In genomic region chr1:190165511-190165910, GRCm38 (mm10) we compare ENCODE assay signal across 25 mouse cellular contexts. TPM values are rescaled to one million over a fixed set of nuclear protein-coding genes. Genes with fewer than 3 reads are reported as not detected.
A peak's percentile ranks its signal among the peaks of the same experiment; 100 is the strongest.
DNase-seq lines count a peak whose midpoint lies in the region; ATAC-seq and TF ChIP-seq lines count a peak whose summit lies in the region.
"Had no signal": no experiment of that assay in that cellular context is flagged by ENCODE, and none has a peak within 500 bp of the region (broad histone marks: within the 10 kb centered on the region; RNA-seq: fewer than 3 reads in every experiment).

No protein-coding gene starts in this region.

- H3K27ac ChIP-seq in embryonic facial prominence, embryonic 14.5 days (replicated peaks; ENCODE audit: low read depth, low read length), result no peak overlapping the region
- no peak overlapping the region for H3K27ac ChIP-seq in embryonic facial prominence, embryonic 10.5 days (replicated peaks)
- no peak overlapping the region for H3K27ac ChIP-seq in hindbrain, embryonic 14.5 days
- no peak overlapping the region for H3K27ac ChIP-seq in hindbrain, embryonic 10.5 days
- H3K27ac ChIP-seq in midbrain, embryonic 16.5 days (ENCODE audit: low read length), result no peak overlapping the region
- H3K27ac ChIP-seq in midbrain, postnatal 0 days (ENCODE audit: low read depth, low read length), result no peak overlapping the region
- no peak overlapping the region for H3K27ac ChIP-seq in neural tube, embryonic 15.5 days (replicated peaks)
- H3K27ac ChIP-seq: forebrain, embryonic 10.5 days; gastrocnemius, adult 2 months; heart, embryonic 10.5 days; hindbrain, embryonic 12.5 days; intestine, embryonic 15.5 days; limb, embryonic 12.5 days; stomach, embryonic 15.5 days had no signal

- no peak overlapping the region for H3K9ac ChIP-seq in embryonic facial prominence, embryonic 14.5 days (ENCODE audit: low read depth, low read length)
- no peak overlapping the region for H3K9ac ChIP-seq in hindbrain, embryonic 14.5 days
- no peak overlapping the region for H3K9ac ChIP-seq in midbrain, embryonic 16.5 days (ENCODE audit: low read depth, low read length)
- no peak overlapping the region for H3K9ac ChIP-seq in midbrain, postnatal 0 days (replicated peaks; ENCODE audit: low read length, poor library complexity, severe bottlenecking)
- no peak overlapping the region for H3K9ac ChIP-seq in neural tube, embryonic 15.5 days (replicated peaks)
- H3K9ac ChIP-seq: hindbrain, embryonic 12.5 days; intestine, embryonic 15.5 days; limb, embryonic 12.5 days; liver, postnatal 0 days; stomach, embryonic 15.5 days had no signal

- peaks cover 47% of the 10 kb centered on the region for H3K27me3 ChIP-seq in embryonic facial prominence, embryonic 14.5 days (replicated peaks; ENCODE audit: control insufficient read depth, insufficient read depth, low read length)
- H3K27me3 ChIP-seq in embryonic facial prominence, embryonic 10.5 days (replicated peaks; ENCODE audit: low read depth, poor library complexity, severe bottlenecking), result peaks cover 73% of the 10 kb centered on the region
- H3K27me3 ChIP-seq in hindbrain, embryonic 14.5 days (ENCODE audit: control insufficient read depth, insufficient read depth, low read length), result no peaks in the 10 kb centered on the region
- peaks cover 21% of the 10 kb centered on the region for H3K27me3 ChIP-seq in hindbrain, embryonic 10.5 days (ENCODE audit: insufficient read depth, poor library complexity, severe bottlenecking)
- H3K27me3 ChIP-seq in midbrain, embryonic 16.5 days (ENCODE audit: control insufficient read depth, insufficient read depth, low read depth, low read length), result no peaks in the 10 kb centered on the region; the same call in 1 of the 2 replicates
- H3K27me3 ChIP-seq in midbrain, postnatal 0 days (ENCODE audit: insufficient read depth, low read length), result no peaks in the 10 kb centered on the region
- no peaks in the 10 kb centered on the region for H3K27me3 ChIP-seq in neural tube, embryonic 15.5 days (replicated peaks)

- DNase-seq in embryonic facial prominence, embryonic 14.5 days (ENCODE audit: low spot score), result peak; percentile 25
- no peak for DNase-seq in embryonic facial prominence, embryonic 10.5 days (ENCODE audit: low spot score)
- DNase-seq in hindbrain, embryonic 14.5 days (ENCODE audit: low spot score), result peak; percentile 23
- DNase-seq in hindbrain, embryonic 10.5 days (ENCODE audit: low spot score), result no peak
- no peak for DNase-seq in midbrain, postnatal 0 days (ENCODE audit: low spot score)
- DNase-seq: adrenal gland, postnatal 36 days; cerebellum, adult 11 months; gastrocnemius, adult 2 months; kidney, adult 8-10 months; kidney, postnatal 10 days; liver, postnatal 0 days; right cerebral cortex, adult 18-20 months; right cerebral cortex, postnatal 4 days; thymus, postnatal 25 days had no signal

- no peak overlapping the region for H3K4me2 ChIP-seq in embryonic facial prominence, embryonic 14.5 days (ENCODE audit: low read depth, low read length)
- 0 out of 2 replicates have a peak overlapping the region, but pooled peaks have one; percentile 3 for H3K4me2 ChIP-seq in hindbrain, embryonic 14.5 days (replicated peaks)
- H3K4me2 ChIP-seq in midbrain, embryonic 16.5 days (ENCODE audit: low read length), result 0 out of 2 replicates have a peak overlapping the region, but pooled peaks have one; percentile 8
- no peak overlapping the region for H3K4me2 ChIP-seq in midbrain, postnatal 0 days (ENCODE audit: low read depth, low read length, poor library complexity, severe bottlenecking)
- peak overlapping the region; percentile 23; the same call in 1 of the 2 replicates for H3K4me2 ChIP-seq in neural tube, embryonic 15.5 days
- H3K4me2 ChIP-seq: hindbrain, embryonic 12.5 days; intestine, embryonic 15.5 days; limb, embryonic 12.5 days; liver, embryonic 11.5 days; stomach, embryonic 15.5 days had no signal

- 45% methylated on average over 4 of the region's 4 CpGs for WGBS in embryonic facial prominence, embryonic 14.5 days
- 28% methylated on average over 4 of the region's 4 CpGs for WGBS in embryonic facial prominence, embryonic 10.5 days
- WGBS in hindbrain, embryonic 14.5 days, result 12% methylated on average over 4 of the region's 4 CpGs
- 21% methylated on average over 4 of the region's 4 CpGs for WGBS in hindbrain, embryonic 10.5 days
- 24% methylated on average over 4 of the region's 4 CpGs for WGBS in midbrain, embryonic 16.5 days
- 34% methylated on average over 4 of the region's 4 CpGs for WGBS in midbrain, postnatal 0 days
- WGBS in neural tube, embryonic 15.5 days, result 19% methylated on average over 4 of the region's 4 CpGs

- H3K4me3 ChIP-seq in embryonic facial prominence, embryonic 14.5 days (ENCODE audit: low read depth, low read length), result no peak overlapping the region
- no peak overlapping the region for H3K4me3 ChIP-seq in embryonic facial prominence, embryonic 10.5 days
- H3K4me3 ChIP-seq in hindbrain, embryonic 14.5 days (replicated peaks; ENCODE audit: low read length), result no peak overlapping the region
- no peak overlapping the region for H3K4me3 ChIP-seq in hindbrain, embryonic 10.5 days
- peak overlapping the region; percentile 3; the same call in 1 of the 2 replicates for H3K4me3 ChIP-seq in midbrain, embryonic 16.5 days (ENCODE audit: low read depth, low read length)
- no peak overlapping the region for H3K4me3 ChIP-seq in midbrain, postnatal 0 days (ENCODE audit: low read depth, low read length)
- H3K4me3 ChIP-seq in neural tube, embryonic 15.5 days (replicated peaks), result no peak overlapping the region
- H3K4me3 ChIP-seq: forebrain, embryonic 10.5 days; gastrocnemius, adult 2 months; heart, embryonic 10.5 days; hindbrain, embryonic 12.5 days; intestine, embryonic 15.5 days; limb, embryonic 12.5 days; stomach, embryonic 15.5 days had no signal

- H3K36me3 ChIP-seq in embryonic facial prominence, embryonic 14.5 days (ENCODE audit: control insufficient read depth, insufficient read depth, low read length), result no peaks in the 10 kb centered on the region
- H3K36me3 ChIP-seq in embryonic facial prominence, embryonic 10.5 days (replicated peaks), result peaks cover 11% of the 10 kb centered on the region
- H3K36me3 ChIP-seq in hindbrain, embryonic 14.5 days (replicated peaks; ENCODE audit: control insufficient read depth, insufficient read depth), result peaks cover 5% of the 10 kb centered on the region; the same call in 1 of the 2 replicates
- H3K36me3 ChIP-seq in hindbrain, embryonic 10.5 days, result peaks cover 16% of the 10 kb centered on the region
- H3K36me3 ChIP-seq in midbrain, embryonic 16.5 days (ENCODE audit: control insufficient read depth, insufficient read depth, low read length), result no peaks in the 10 kb centered on the region
- H3K36me3 ChIP-seq in midbrain, postnatal 0 days (ENCODE audit: insufficient read depth, low read length), result no peaks in the 10 kb centered on the region
- H3K36me3 ChIP-seq in neural tube, embryonic 15.5 days, result no peaks in the 10 kb centered on the region
- H3K36me3 ChIP-seq: intestine, embryonic 15.5 days; limb, embryonic 12.5 days; stomach, embryonic 15.5 days had no signal

- H3K9me3 ChIP-seq in embryonic facial prominence, embryonic 14.5 days (ENCODE audit: control insufficient read depth, low read length), result no peaks in the 10 kb centered on the region
- H3K9me3 ChIP-seq in embryonic facial prominence, embryonic 10.5 days, result no peaks in the 10 kb centered on the region
- no peaks in the 10 kb centered on the region for H3K9me3 ChIP-seq in hindbrain, embryonic 14.5 days (ENCODE audit: control insufficient read depth, low read length)
- no peaks in the 10 kb centered on the region for H3K9me3 ChIP-seq in hindbrain, embryonic 10.5 days
- no peaks in the 10 kb centered on the region for H3K9me3 ChIP-seq in midbrain, embryonic 16.5 days (replicated peaks; ENCODE audit: control insufficient read depth, low read length, poor library complexity, severe bottlenecking)
- no peaks in the 10 kb centered on the region for H3K9me3 ChIP-seq in midbrain, postnatal 0 days (ENCODE audit: low read length)
- no peaks in the 10 kb centered on the region for H3K9me3 ChIP-seq in neural tube, embryonic 15.5 days (replicated peaks)
- H3K9me3 ChIP-seq: forebrain, embryonic 10.5 days; heart, embryonic 10.5 days; hindbrain, embryonic 12.5 days; intestine, embryonic 15.5 days; limb, embryonic 12.5 days; stomach, embryonic 15.5 days had no signal

- peaks cover 8% of the 10 kb centered on the region for H3K4me1 ChIP-seq in embryonic facial prominence, embryonic 14.5 days (ENCODE audit: control insufficient read depth, insufficient read depth, low read length)
- H3K4me1 ChIP-seq in embryonic facial prominence, embryonic 10.5 days, result peaks cover 30% of the 10 kb centered on the region
- peaks cover 8% of the 10 kb centered on the region; the same call in 1 of the 2 replicates for H3K4me1 ChIP-seq in hindbrain, embryonic 14.5 days (replicated peaks; ENCODE audit: control insufficient read depth, insufficient read depth, low read length)
- peaks cover 63% of the 10 kb centered on the region for H3K4me1 ChIP-seq in hindbrain, embryonic 10.5 days (replicated peaks)
- peaks cover 12% of the 10 kb centered on the region for H3K4me1 ChIP-seq in midbrain, embryonic 16.5 days (ENCODE audit: control insufficient read depth, insufficient read depth, low read length)
- H3K4me1 ChIP-seq in midbrain, postnatal 0 days (ENCODE audit: insufficient read depth, low read length), result peaks cover 4% of the 10 kb centered on the region; the same call in 1 of the 2 replicates
- H3K4me1 ChIP-seq in neural tube, embryonic 15.5 days, result peaks cover 31% of the 10 kb centered on the region

- ATAC-seq in embryonic facial prominence, embryonic 14.5 days (ENCODE audit: low read depth), result no peak
- no peak for ATAC-seq in hindbrain, embryonic 14.5 days (ENCODE audit: low FRiP score)
- ATAC-seq in midbrain, embryonic 16.5 days, result no peak
- ATAC-seq in midbrain, postnatal 0 days (ENCODE audit: low FRiP score), result no peak
- ATAC-seq in neural tube, embryonic 15.5 days (ENCODE audit: low FRiP score), result no peak
- ATAC-seq: intestine, embryonic 15.5 days; liver, postnatal 0 days; lung, postnatal 0 days; Patski had no signal

- no peak for TF ChIP-seq CTCF in midbrain, postnatal 0 days (IDR thresholded peaks at IDR 0.05)

RNA-seq across cellular contexts. Expression of gene Prox1, which starts 5.0 kb away (rescaled TPM):
- 4.3 and 4.4 TPM in 2 replicates for polyA plus RNA-seq in embryonic facial prominence, embryonic 14.5 days (2014; fragmentation: Nextera tagmentation; extraction: Ambion mirVana)
- polyA plus RNA-seq in embryonic facial prominence, embryonic 10.5 days (2016; fragmentation: Nextera tagmentation; extraction: Ambion mirVana), result 3.0 and 3.9 TPM in 2 replicates
- polyA plus RNA-seq in hindbrain, embryonic 14.5 days (2014; fragmentation: Nextera tagmentation; extraction: Ambion mirVana), result 9.6 and 9.7 TPM in 2 replicates
- polyA plus RNA-seq in hindbrain, embryonic 10.5 days (2016; fragmentation: Nextera tagmentation; extraction: Ambion mirVana), result 7.5 and 9.4 TPM in 2 replicates
- polyA plus RNA-seq in midbrain, embryonic 16.5 days (2015; fragmentation: Nextera tagmentation; extraction: Ambion mirVana), result 15.9 and 33.5 TPM in 2 replicates
- 11.1 and 16.0 TPM in 2 replicates for total RNA-seq in midbrain, postnatal 0 days (2014; rRNA removed)
- 6.0 and 11.9 TPM in 2 replicates for polyA plus RNA-seq in midbrain, postnatal 0 days (2015; fragmentation: Nextera tagmentation; extraction: Ambion mirVana)
- 9.1 and 9.7 TPM in 2 replicates for polyA plus RNA-seq in neural tube, embryonic 15.5 days (2015; fragmentation: Nextera tagmentation; extraction: Ambion mirVana)

Comparison
In these comparisons a context has a peak if more than half of its experiments do, and no peak if none do; other contexts are left out.
1. DNase-seq: peak in embryonic facial prominence, embryonic 14.5 days (single experiment) and hindbrain, embryonic 14.5 days (single experiment); none in embryonic facial prominence, embryonic 10.5 days (single experiment), hindbrain, embryonic 10.5 days (single experiment) and midbrain, postnatal 0 days (single experiment).
2. H3K4me2 ChIP-seq: peak in hindbrain, embryonic 14.5 days (single experiment), midbrain, embryonic 16.5 days (single experiment) and neural tube, embryonic 15.5 days (single experiment); none in embryonic facial prominence, embryonic 14.5 days (single experiment) and midbrain, postnatal 0 days (single experiment).